Mouse (Mus musculus) MEL (cell line): Measurements from ENCODE around the gene Pip4k2a. TPM values are rescaled to one million over a fixed set of nuclear protein-coding genes. Genes with fewer than 3 reads are reported as not detected.

ENCODE experiments used
- DNase-seq: peaks from one replicate; pipeline ENCODE4 v3.0.0; 2011; ENCODE audit warnings: low read depth, low spot score
- H3K27ac ChIP-seq: 2 replicates; pipeline ENCODE4 v1.5.1; 2012; ENCODE audit warnings: low read depth, mild to moderate bottlenecking, control low read depth, low read length, moderate library complexity; ENCODE audit not compliant: control insufficient read depth
- H3K27me3 ChIP-seq, 2 experiments: fragments of 150-350 bp in 1 of 2; sonication (generic) in 1 of 2; 2 replicates each; pipeline ENCODE4 v1.6.1; 2012; ENCODE audit warnings: low read length in 2 of 2, mild to moderate bottlenecking in 2 of 2, improper control_type of control experiment in 1 of 2, moderate library complexity in 1 of 2; ENCODE audit not compliant: insufficient read depth in 2 of 2, control insufficient read depth in 1 of 2
- H3K36me3 ChIP-seq, 2 experiments: 2 replicates each; pipeline ENCODE4 v1.6.1; 2012 to 2014; ENCODE audit warnings: low read length in 2 of 2, improper control_type of control experiment in 1 of 2, inconsistent platforms in 1 of 2, mild to moderate bottlenecking in 1 of 2; ENCODE audit not compliant: insufficient read depth in 2 of 2, control insufficient read depth in 1 of 2
- H3K4me1 ChIP-seq, 2 experiments: fragments of 150-350 bp in 1 of 2; sonication (generic) in 1 of 2; 2 replicates each; pipeline ENCODE4 v1.6.1; 2012; ENCODE audit warnings: low read length in 2 of 2, improper control_type of control experiment in 1 of 2, mild to moderate bottlenecking in 1 of 2; ENCODE audit not compliant: insufficient read depth in 2 of 2, control insufficient read depth in 1 of 2
- H3K4me3 ChIP-seq, 2 experiments: fragments of 150-350 bp in 1 of 2; sonication (generic) in 1 of 2; 2 replicates each; pipeline ENCODE4 v1.5.1; 2012; ENCODE audit warnings: low read depth in 2 of 2, low read length in 2 of 2, mild to moderate bottlenecking in 2 of 2, moderate library complexity in 2 of 2, control low read depth in 1 of 2, improper control_type of control experiment in 1 of 2; ENCODE audit not compliant: control insufficient read depth in 1 of 2, insufficient read depth in 1 of 2
- H3K79me2 ChIP-seq: 2 replicates; pipeline ENCODE4 v1.6.1; 2012; ENCODE audit warnings: mild to moderate bottlenecking, low read length, moderate library complexity; ENCODE audit not compliant: control insufficient read depth, poor library complexity, insufficient read depth
- H3K9ac ChIP-seq: 2 replicates; pipeline ENCODE4 v1.6.1; 2012; ENCODE audit warnings: low read depth, mild to moderate bottlenecking, control low read depth, low read length, moderate library complexity; ENCODE audit not compliant: control insufficient read depth, poor library complexity, severe bottlenecking
- H3K9me3 ChIP-seq: fragments of 150-350 bp; sonication (generic); replicated peaks from 2 replicates; pipeline ENCODE4 v1.6.1; 2012; ENCODE audit warnings: mild to moderate bottlenecking, low read length, improper control_type of control experiment, moderate library complexity; ENCODE audit not compliant: insufficient read depth
- BHLHE40 ChIP-seq: IDR thresholded peaks from 2 replicates; pipeline ENCODE4 v1.6.1; 2012; ENCODE audit warnings: low read depth, mild to moderate bottlenecking, inconsistent platforms, low read length, improper control_type of control experiment, borderline replicate concordance
- CHD1 ChIP-seq: IDR thresholded peaks from 2 replicates; pipeline ENCODE4 v1.6.1; 2012; ENCODE audit warnings: low read depth, mild to moderate bottlenecking, inconsistent platforms, low read length, improper control_type of control experiment
- CTCF ChIP-seq, 3 experiments: IDR thresholded peaks in 2 of 3; conservative IDR thresholded peaks in 1 of 3; 2 replicates each; pipeline ENCODE4 v1.5.1; 2011 to 2012; ENCODE audit warnings: low read length in 3 of 3, low read depth in 2 of 3, mild to moderate bottlenecking in 2 of 3, improper control_type of control experiment in 1 of 3, inconsistent platforms in 1 of 3, mixed read lengths in 1 of 3, moderate library complexity in 1 of 3; ENCODE audit not compliant: control insufficient read depth in 1 of 3, insufficient read depth in 1 of 3, poor library complexity in 1 of 3, severe bottlenecking in 1 of 3
- E2F4 ChIP-seq: IDR thresholded peaks from 2 replicates; pipeline ENCODE4 v1.6.1; 2011; ENCODE audit warnings: low read depth, low read length, improper control_type of control experiment, borderline replicate concordance
- ELF1 ChIP-seq: IDR thresholded peaks from 2 replicates; pipeline ENCODE4 v1.6.1; 2014; ENCODE audit warnings: low read depth, mild to moderate bottlenecking, inconsistent platforms, low read length, improper control_type of control experiment, moderate library complexity
- EP300 ChIP-seq, 2 experiments: IDR thresholded peaks; 2 replicates each; pipeline ENCODE4 v1.6.1; 2011; ENCODE audit warnings: improper control_type of control experiment in 2 of 2, low read length in 2 of 2, low read depth in 1 of 2, mild to moderate bottlenecking in 1 of 2
- ETS1 ChIP-seq: IDR thresholded peaks from 2 replicates; pipeline ENCODE4 v1.6.1; 2012; ENCODE audit warnings: low read depth, mild to moderate bottlenecking, inconsistent platforms, low read length, improper control_type of control experiment, moderate library complexity
- MAFK ChIP-seq: IDR thresholded peaks from 2 replicates; pipeline ENCODE4 v1.6.1; 2011; ENCODE audit warnings: low read depth, mild to moderate bottlenecking, low read length, improper control_type of control experiment, borderline replicate concordance
- MAX ChIP-seq: IDR thresholded peaks from 2 replicates; pipeline ENCODE4 v1.6.1; 2011; ENCODE audit warnings: low read length, improper control_type of control experiment
- MAZ ChIP-seq: IDR thresholded peaks from 2 replicates; pipeline ENCODE4 v1.6.1; 2012; ENCODE audit warnings: low read depth, mild to moderate bottlenecking, inconsistent platforms, low read length, improper control_type of control experiment
- MXI1 ChIP-seq: IDR thresholded peaks from 2 replicates; pipeline ENCODE4 v1.6.1; 2011; ENCODE audit warnings: mild to moderate bottlenecking, low read depth, low read length, improper control_type of control experiment
- MYC ChIP-seq: IDR thresholded peaks from 2 replicates; pipeline ENCODE4 v1.6.1; 2011; ENCODE audit warnings: low read depth, mild to moderate bottlenecking, low read length, improper control_type of control experiment, moderate library complexity
- POLR2A ChIP-seq, 2 experiments: IDR thresholded peaks; 2 replicates each; pipeline ENCODE4 v1.6.1; 2011 to 2012; ENCODE audit warnings: low read length in 2 of 2, mild to moderate bottlenecking in 2 of 2, control low read depth in 1 of 2, improper control_type of control experiment in 1 of 2, low read depth in 1 of 2, moderate library complexity in 1 of 2; ENCODE audit not compliant: control insufficient read depth in 1 of 2, insufficient read depth in 1 of 2, poor library complexity in 1 of 2
- POLR2AphosphoS5 ChIP-seq: IDR thresholded peaks from 2 replicates; pipeline ENCODE4 v1.6.1; 2012; ENCODE audit warnings: low read depth, borderline replicate concordance, mild to moderate bottlenecking, inconsistent platforms, low read length, moderate library complexity, mixed read lengths
- RAD21 ChIP-seq: IDR thresholded peaks from 2 replicates; pipeline ENCODE4 v1.6.1; 2011; ENCODE audit warnings: mild to moderate bottlenecking, low read depth, low read length, improper control_type of control experiment
- SIN3A ChIP-seq: IDR thresholded peaks from 2 replicates; pipeline ENCODE4 v1.6.1; 2012; ENCODE audit warnings: low read length, improper control_type of control experiment, inconsistent platforms
- SMC3 ChIP-seq: IDR thresholded peaks from 2 replicates; pipeline ENCODE4 v1.6.1; 2011; ENCODE audit warnings: low read depth, low read length, improper control_type of control experiment
- TCF12 ChIP-seq: IDR thresholded peaks from 2 replicates; pipeline ENCODE4 v1.6.1; 2014; ENCODE audit warnings: low read depth, mild to moderate bottlenecking, inconsistent platforms, low read length, improper control_type of control experiment, moderate library complexity
- USF2 ChIP-seq, 2 experiments: IDR thresholded peaks; 2 replicates each; pipeline ENCODE4 v1.6.1; 2011 to 2012; ENCODE audit warnings: improper control_type of control experiment in 2 of 2, low read length in 2 of 2, borderline replicate concordance in 1 of 2, inconsistent platforms in 1 of 2, low read depth in 1 of 2, mild to moderate bottlenecking in 1 of 2; ENCODE audit not compliant: insufficient read depth in 1 of 2
- ZC3H11A ChIP-seq: IDR thresholded peaks from 2 replicates; pipeline ENCODE4 v1.6.1; 2012; ENCODE audit warnings: low read depth, mild to moderate bottlenecking, inconsistent platforms, low read length, improper control_type of control experiment
- polyA plus RNA-seq, 2 experiments: library from polyadenylated mRNA; stranded (reverse) in 1 of 2; unstranded in 1 of 2; fragments of >175 nt in 1 of 2; fragments of >200 nt in 1 of 2; gene quantifications; 2 replicates each; pipeline versions ENCODE4 v1.2.1 to v1.2.4; 2012; ENCODE audit warnings: low replicate concordance in 2 of 2, low read depth in 1 of 2; ENCODE audit not compliant: insufficient read length in 2 of 2, insufficient read depth in 1 of 2, missing spikeins in 1 of 2
- total RNA-seq: library from RNA; depleted of rRNA; stranded (reverse); fragments of 300-350 nt; gene quantifications from 2 replicates; pipeline ENCODE4 v1.2.3, GENCODE M21; 2012

The Pip4k2a gene
- total and polyA plus RNA-seq, 3 experiments, result 7.9 to 48.5 TPM; not detected in 1

DNA sequence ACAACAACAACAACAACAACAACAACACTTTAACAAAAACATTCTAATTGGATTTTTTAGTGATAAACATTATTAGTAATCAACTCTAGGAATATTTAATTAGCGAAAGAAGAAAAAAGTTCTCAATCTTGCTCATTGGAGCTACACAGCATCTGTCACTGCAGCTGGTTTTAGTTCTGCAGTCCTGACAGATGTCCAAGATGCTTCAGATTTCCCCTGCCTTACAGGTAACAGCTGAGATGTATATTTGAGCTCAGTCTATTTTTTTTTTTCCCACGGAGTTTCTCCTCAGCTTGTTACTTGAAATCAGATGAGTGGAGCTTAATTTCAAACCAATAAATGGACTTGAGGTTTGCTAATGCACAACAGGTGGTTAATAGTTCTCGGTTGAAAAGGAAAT is 124.5 kb downstream of the Pip4k2a start:
- Histone ChIP-seq H3K9ac (no peak overlapping the region), H3K36me3 (peaks cover 0 to 8% of the 10 kb centered on the region in 2 experiments; a peak in 2 of 4 replicates), H3K79me2 (no peaks in the 10 kb centered on the region), H3K4me3 (no peak overlapping the region)
- no peak for TF ChIP-seq E2F4
- TF ChIP-seq SMC3, result no peak
- no peak for TF ChIP-seq POLR2A (IDR thresholded peaks at IDR 0.05; ENCODE audit: control insufficient read depth in 1 of 2, insufficient read depth in 1 of 2, low read depth in 1 of 2, low read length in 2 of 2, poor library complexity in 1 of 2)
- no peak for TF ChIP-seq RAD21
- no peak for TF ChIP-seq BHLHE40
- TF ChIP-seq SIN3A, result no peak
- no peak for TF ChIP-seq TCF12
- no peak for TF ChIP-seq ELF1
- TF ChIP-seq ETS1, result no peak
- TF ChIP-seq, all 39 proteins: peak for 0
- Histone ChIP-seq H3K4me1 (no peaks in the 10 kb centered on the region), H3K27me3 (no peaks in the 10 kb centered on the region), H3K27ac (no peak overlapping the region), H3K9me3 (no peaks in the 10 kb centered on the region)
- DNase-seq, result no peak

DNA sequence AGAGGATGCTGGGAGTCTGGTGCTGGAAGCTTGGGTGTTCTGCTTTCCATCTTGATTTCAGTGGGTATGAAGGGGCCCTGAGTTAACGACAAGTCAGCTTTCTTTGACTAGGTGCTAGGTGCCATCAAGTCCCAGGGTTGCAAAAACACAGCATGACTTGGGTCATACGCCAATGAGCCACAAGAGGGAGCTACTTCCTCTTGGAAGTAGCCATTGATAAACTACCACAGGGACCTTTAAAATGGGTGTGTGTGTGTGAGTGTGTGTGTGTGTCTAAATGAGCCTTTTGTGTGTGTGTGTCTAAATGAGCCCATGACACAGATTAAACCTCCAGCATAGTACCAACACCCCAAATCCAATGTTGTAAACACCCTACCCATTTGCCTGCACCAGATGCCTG is 125.1 kb downstream of the Pip4k2a start:
- peak; percentile 85 for DNase-seq
- Histone ChIP-seq H3K27ac (no peak overlapping the region), H3K36me3 (peaks cover 0 to 10% of the 10 kb centered on the region in 2 experiments; a peak in 3 of 4 replicates)

DNA sequence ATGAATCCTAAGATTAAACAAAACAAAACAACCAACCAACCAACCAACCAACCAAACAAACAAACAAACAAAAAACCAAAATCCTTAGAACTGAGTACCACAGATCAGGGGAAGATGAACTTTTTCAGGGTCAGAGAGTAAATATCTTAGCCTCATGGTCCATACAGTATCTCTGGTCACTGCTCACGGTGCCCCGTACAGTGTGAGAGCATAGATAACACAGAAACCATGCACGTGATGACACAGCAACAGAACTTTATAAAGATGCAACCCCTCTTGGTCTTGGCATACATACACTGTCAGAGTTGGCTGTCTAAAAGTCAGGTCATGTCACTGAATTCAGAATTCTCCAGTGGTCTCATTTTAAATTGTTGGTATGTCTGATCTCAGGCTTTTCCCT is 126.8 kb downstream of the Pip4k2a start:
- TF ChIP-seq EP300 (IDR thresholded peaks at IDR 0.05; ENCODE audit: low read depth in 1 of 2, low read length in 2 of 2) (no peak), ZC3H11A (no peak), MAZ (no peak), POLR2AphosphoS5 (no peak), MAFK (no peak), E2F4 (no peak), USF2 (IDR thresholded peaks at IDR 0.05; ENCODE audit: borderline replicate concordance in 1 of 2, insufficient read depth in 1 of 2, low read depth in 1 of 2, low read length in 2 of 2) (no peak), TCF12 (no peak), SMC3 (no peak), BHLHE40 (no peak), MXI1 (no peak)
- TF ChIP-seq, all 39 proteins: peak for 0
- Histone ChIP-seq H3K9me3 (no peaks in the 10 kb centered on the region), H3K9ac (no peak overlapping the region), H3K27me3 (no peaks in the 10 kb centered on the region), H3K27ac (no peak overlapping the region), H3K4me1 (peaks cover 6 to 15% of the 10 kb centered on the region in 2 experiments), H3K4me3 (no peak overlapping the region), H3K79me2 (no peaks in the 10 kb centered on the region), H3K36me3 (peaks cover 7 to 12% of the 10 kb centered on the region in 2 experiments)
- no peak for DNase-seq

More for the DNA sequence above, 125.1 kb downstream of the Pip4k2a start:
- TF ChIP-seq RAD21, result peak; percentile 92
- peak; percentile 97 for TF ChIP-seq SMC3
- TF ChIP-seq ZC3H11A, result peak; percentile 92
- no peak for TF ChIP-seq CHD1
- no peak for TF ChIP-seq TCF12
- TF ChIP-seq MAX, result 0 out of 2 replicates have a peak, but pooled peaks have one; percentile 13
- peak; percentile 55 for TF ChIP-seq SIN3A
- peak; percentile 68 to 88 (median 75) for TF ChIP-seq CTCF (IDR thresholded peaks at IDR 0.05 in 2 of 3, conservative IDR thresholded peaks at IDR 0.05 in 1 of 3; ENCODE audit: control insufficient read depth in 1 of 3, insufficient read depth in 1 of 3, low read depth in 2 of 3, low read length in 3 of 3, poor library complexity in 1 of 3, severe bottlenecking in 1 of 3)
- 0 out of 2 replicates have a peak, but pooled peaks have one; percentile 33 for TF ChIP-seq MYC
- TF ChIP-seq, all 39 proteins: peak for 7
- Histone ChIP-seq H3K4me3 (no peak overlapping the region), H3K9ac (no peak overlapping the region), H3K27me3 (no peaks in the 10 kb centered on the region), H3K79me2 (no peaks in the 10 kb centered on the region), H3K4me1 (peaks cover 0 to 2% of the 10 kb centered on the region in 2 experiments; a peak in 2 of 4 replicates), H3K9me3 (no peaks in the 10 kb centered on the region)
